Mouse (Mus musculus): ENCODE results near the gene Muc5ac. TPM values are rescaled to one million over a fixed set of nuclear protein-coding genes. Genes with fewer than 3 reads are reported as not detected.
A peak's percentile ranks its signal among the peaks of the same experiment; 100 is the strongest.
"Not testable (repeated sequence)": the region's sequence is repeated elsewhere in the genome, so short reads cannot be mapped to it uniquely, and the experiment has no call there.

The Muc5ac gene
- total RNA-seq (2021): not detected
- long read RNA-seq, experiment 1: 0 reads
- long read RNA-seq, experiment 2: 0 reads

GRCm38 (mm10) chr7:141788677-141789452, at the start of gene Muc5ac:
Muc5ac (plus strand) TSS chr7:141788972.
- no peak for DNase-seq (ENCODE audit: low spot score in 2 of 2)

GRCm38 (mm10) chr7:141747451-141748100, 41.2 kb upstream of the Muc5ac start:
- no peak for DNase-seq (ENCODE audit: low spot score in 2 of 2)

DNA sequence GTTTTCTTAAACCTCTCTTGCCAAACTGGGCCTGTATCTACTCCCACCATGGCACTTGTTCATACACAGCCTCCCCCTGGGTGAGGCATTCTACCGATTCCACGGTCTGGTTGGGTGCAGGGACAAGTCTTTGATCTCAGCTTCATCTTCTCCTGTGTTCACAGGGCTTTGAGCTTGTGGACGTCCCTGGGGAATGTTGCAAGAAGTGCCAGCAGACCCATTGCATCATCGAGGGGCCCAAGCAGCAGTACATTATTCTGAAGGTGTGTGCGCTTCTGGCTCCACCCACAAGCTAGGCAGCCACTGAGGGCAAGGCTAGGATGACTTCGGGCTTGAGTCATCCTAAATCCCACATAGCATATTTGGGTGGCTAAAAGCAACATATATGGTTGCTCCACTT, 36.3 kb upstream of the Muc5ac start:
- DNase-seq (ENCODE audit: low spot score in 2 of 2): no peak

GRCm38 (mm10) chr7:141755831-141756230, 32.9 kb upstream of the Muc5ac start:
- DNase-seq (ENCODE audit: low spot score in 2 of 2): peak; percentile 38 to 41

DNA sequence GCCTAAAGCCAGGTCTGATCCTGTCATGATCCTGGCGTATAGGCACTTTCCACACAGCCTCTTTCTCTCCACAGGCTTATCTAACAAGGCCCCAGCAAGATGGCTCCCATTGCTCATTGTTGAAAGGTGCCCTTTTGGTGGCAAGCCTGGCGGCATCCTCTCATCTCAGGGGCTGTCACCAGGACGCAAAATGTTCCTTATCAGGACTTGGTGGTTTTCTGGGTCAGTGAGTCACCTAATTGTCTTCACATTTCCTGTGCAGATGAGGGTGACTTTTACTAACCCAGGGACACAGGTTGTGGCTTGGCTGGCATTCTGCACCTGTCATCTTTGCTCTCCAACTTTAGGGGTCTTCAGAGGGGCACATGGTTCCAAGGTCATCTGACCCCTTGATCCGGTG, 30.5 kb upstream of the Muc5ac start:
- DNase-seq (ENCODE audit: low spot score in 2 of 2): no peak

GRCm38 (mm10) chr7:141770521-141770920, 18.3 kb upstream of the Muc5ac start:
- no peak for DNase-seq (ENCODE audit: low spot score in 2 of 2)

- DNase-seq (ENCODE audit: low spot score in 2 of 2): no peak
Measured at GRCm38 (mm10) chr7:141770988-141771387, 17.8 kb upstream of the Muc5ac start.

DNA sequence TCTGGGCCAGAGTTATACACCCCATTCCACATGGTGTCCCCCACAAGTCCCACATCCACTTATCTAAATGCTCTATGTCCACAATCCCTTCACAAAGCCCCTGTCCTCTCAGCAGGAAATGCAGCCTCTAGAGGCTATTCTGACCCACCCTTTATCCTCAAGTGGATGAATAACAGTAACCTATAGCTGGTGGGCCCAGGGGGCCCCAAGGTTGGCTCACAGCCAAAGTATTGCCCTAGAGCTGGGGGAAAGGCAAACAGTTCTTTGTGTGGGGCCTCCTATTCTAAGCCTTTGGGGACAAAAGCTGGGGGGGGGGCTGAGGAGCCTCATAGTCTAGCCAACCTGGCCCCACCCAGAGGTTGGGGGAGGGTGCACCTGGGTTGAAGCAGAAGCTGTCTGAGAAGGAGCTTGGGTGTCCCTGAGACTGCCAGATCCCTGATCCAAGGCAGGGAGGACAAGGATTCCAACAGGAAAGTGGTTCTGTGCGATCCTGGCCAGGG, 16.7 kb upstream of the Muc5ac start:
- DNase-seq (ENCODE audit: low spot score in 2 of 2): no peak

GRCm38 (mm10) chr7:141774855-141775254, 13.9 kb upstream of the Muc5ac start:
- no peak for DNase-seq (ENCODE audit: low spot score in 2 of 2)

DNA sequence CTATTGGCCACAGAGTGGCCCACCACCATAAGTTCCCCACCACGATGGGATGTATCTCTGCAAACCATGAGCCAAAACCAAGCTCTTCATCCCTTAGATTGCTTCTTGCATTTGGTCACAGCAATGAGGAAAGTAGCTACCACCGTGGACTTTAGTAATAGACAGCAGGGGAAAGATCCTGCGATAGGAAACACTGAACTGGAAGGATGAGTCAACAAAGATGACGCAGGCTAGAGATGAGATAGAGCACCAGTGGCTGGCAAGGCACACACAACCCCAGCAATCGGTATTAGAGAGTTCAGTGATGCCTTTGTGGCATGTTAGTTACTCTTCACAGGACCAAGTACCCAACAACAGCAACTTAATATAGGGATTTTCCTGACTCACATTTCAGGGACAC, 12.6 kb upstream of the Muc5ac start:
- no peak for DNase-seq (ENCODE audit: low spot score in 2 of 2)

DNA sequence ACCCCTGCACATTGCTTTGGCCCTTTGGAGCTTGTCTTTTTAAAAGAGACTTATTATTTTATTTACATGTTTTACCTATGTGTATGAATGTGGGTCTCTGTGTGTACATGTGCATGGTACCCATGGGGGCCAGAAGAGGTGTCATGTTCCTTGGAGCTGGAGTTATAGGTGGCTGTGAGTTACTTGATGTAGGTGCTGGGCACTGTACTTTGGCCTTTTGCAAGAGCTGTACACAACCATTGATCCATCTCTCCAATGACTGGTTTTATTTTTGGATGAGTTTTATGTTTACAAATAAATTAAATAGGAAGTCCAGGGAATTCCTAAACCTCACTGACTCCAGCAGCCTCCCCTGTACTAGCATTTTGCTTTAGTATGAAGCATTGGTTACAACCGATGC, 5.5 kb downstream of the Muc5ac start:
- DNase-seq (ENCODE audit: low spot score in 2 of 2): no peak

DNA sequence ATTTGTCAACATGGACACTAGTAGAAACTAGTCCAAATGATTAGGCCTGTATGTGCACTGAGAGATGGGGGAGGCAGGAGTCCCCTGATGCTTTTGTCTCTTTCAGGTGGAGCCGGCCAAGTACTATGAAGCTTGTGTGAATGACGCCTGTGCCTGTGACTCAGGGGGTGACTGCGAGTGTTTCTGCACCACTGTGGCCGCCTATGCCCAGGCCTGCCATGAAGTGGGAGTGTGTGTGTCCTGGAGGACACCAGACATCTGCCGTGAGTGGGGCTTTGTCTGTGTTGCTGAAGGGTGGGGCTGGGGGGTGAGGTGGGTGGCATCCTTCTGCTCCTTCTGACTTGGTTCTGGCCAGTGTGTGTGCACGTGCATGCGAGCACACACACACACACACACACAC, 14.4 kb downstream of the Muc5ac start:
- no peak for DNase-seq (ENCODE audit: low spot score in 2 of 2)

DNA sequence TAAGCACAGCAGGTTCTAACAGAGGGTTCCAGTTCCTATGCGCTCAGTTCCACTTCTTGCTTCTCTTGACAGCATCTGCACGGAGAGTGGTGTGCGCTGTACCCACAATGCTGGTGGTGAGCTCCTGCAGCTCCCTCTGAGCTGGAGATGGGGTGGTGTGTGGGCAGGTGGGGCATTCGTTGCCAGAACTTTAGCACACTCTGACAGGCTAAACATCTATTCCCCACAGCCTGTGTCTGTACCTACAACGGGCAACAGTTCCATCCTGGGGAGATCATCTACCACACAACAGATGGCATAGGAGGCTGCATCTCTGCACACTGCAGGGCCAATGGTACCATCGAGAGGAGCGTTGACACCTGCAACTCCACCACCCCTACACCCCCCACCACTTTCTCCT, 16.6 kb downstream of the Muc5ac start:
- DNase-seq (ENCODE audit: low spot score in 2 of 2): no peak

GRCm38 (mm10) chr7:141807823-141808222, 19.1 kb downstream of the Muc5ac start:
- not testable (repeated sequence) for DNase-seq (ENCODE audit: low spot score in 2 of 2)

GRCm38 (mm10) chr7:141809933-141810332, 21.2 kb downstream of the Muc5ac start:
- DNase-seq (ENCODE audit: low spot score in 2 of 2): not testable (repeated sequence)

DNA sequence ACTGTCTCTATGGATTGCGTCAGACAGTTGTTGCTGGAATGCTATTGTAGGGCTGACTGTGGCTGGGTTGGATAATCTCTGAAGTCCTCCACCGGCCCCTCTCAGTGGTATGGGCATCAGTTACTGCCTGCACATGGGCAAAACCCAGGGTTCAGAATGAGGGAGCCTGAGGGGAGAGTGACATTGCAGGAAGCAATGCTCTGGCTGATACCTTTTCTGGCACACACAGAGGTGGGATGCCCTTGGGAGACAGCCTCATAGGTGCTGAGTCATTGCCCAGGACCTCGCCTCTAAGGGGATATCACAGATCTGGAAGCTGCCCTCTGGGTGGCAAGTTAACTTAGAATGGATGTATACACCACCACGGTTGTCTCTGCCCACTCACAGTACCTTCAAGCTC, 24.5 kb downstream of the Muc5ac start:
- no peak for DNase-seq (ENCODE audit: low spot score in 2 of 2)

GRCm38 (mm10) chr7:141815361-141815760, 26.6 kb downstream of the Muc5ac start:
- no peak for DNase-seq (ENCODE audit: low spot score in 2 of 2)

DNA sequence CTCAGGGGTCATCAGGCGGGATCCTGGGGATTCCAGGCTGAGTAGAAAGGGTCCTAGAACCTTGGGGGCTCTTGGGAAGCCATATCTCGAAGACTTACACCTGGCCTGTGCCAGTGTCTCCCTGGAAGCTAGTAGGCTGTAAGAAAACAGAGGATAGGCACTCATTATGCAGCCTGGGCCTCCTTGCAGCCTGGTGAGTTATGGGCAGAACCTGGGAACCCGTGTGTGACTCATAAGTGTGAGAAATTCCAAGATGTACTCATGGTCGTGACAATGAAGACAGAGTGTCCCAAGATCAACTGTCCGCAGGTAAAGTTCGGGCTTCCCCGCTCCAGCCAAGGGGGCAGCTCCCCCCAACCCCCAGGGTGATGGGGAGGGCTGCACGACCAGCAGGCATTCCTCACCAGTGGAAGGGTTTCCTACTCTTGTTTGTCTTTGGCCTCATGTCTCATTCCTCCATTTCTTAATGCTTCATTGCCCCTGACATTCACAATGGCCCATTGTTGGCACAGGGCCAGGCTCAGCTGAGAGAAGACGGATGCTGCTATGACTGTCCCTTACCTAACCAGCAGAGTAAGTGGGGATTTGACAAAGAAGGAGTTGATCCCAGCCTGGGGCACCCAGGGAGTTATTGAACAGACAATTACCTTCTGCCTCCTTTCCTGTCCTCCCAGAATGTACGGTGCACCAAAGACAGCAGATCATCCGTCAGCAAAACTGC, 28.7 kb downstream of the Muc5ac start:
- no peak for DNase-seq (ENCODE audit: low spot score in 2 of 2)

GRCm38 (mm10) chr7:141818267-141818666, 29.5 kb downstream of the Muc5ac start:
- no peak for DNase-seq (ENCODE audit: low spot score in 2 of 2)

GRCm38 (mm10) chr7:141822582-141823261, 34.0 kb downstream of the Muc5ac start:
- DNase-seq (ENCODE audit: low spot score in 2 of 2): no peak

DNA sequence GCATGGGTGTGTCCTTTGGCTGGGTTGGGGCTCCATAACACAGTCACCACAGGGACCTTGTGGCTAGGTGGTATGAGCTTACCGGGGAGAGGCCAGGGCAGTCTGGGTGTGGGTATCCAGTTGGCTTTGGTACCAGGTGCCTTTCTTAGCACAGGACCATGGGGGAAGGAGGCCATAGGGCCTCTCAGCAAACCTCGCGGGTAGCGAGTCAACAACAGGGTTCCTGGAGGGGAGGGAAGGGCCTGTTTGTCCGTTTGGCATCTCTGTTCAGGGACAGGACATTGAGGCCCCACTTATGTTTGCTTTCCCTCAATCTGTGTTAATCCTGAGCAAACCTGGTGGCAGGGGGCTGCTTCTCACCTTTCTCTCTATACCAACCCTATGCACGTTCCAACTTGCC, 34.9 kb downstream of the Muc5ac start:
- DNase-seq (ENCODE audit: low spot score in 2 of 2): no peak
